Mouse (Mus musculus) c-Kit-positive CD71-positive TER-119-positive erythroid progenitor cells, embryonic 14.5 days (primary cell): ENCODE data around the gene Pard6b.
"Not testable (repeated sequence)": the region's sequence is repeated elsewhere in the genome, so short reads cannot be mapped to it uniquely, and the experiment has no call there.

Experiments
- DNase-seq: peaks from one replicate; pipeline ENCODE4 v3.0.0-alpha.2; 2013; ENCODE audit warnings: low spot score

The Pard6b gene

GRCm38 (mm10) chr2:168101805-168102204, 21.0 kb downstream of the Pard6b start:
- no peak for DNase-seq

- no peak for DNase-seq
Measured at GRCm38 (mm10) chr2:168103341-168103740, 22.5 kb downstream of the Pard6b start.

- no peak for DNase-seq
Measured at GRCm38 (mm10) chr2:168104375-168105144, 23.8 kb downstream of the Pard6b start.

GRCm38 (mm10) chr2:168105271-168105670, 24.5 kb downstream of the Pard6b start:
- no peak for DNase-seq

DNA sequence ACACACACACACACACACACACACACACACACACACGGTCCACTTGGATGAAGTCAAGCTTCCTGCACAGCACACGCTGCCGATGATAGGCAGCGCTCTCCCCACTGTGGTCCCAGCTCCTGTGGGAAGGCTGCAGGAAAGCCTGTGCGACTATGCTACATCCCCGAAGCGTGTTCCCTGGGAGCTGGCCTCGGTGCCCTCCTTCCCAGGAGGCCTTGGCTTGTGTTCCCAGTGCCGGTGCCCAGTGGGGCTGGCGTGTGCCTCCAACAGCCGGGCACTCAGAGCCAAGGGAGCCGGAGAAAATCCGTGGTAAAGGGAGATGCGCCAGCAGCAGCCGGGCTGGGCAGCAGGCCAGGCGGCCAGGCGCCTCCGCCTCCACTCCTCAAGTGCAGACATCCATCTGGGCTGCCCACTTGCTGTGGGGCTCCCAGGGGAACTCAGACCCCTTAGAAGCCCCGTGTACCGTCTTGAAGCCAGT, 25.9 kb downstream of the Pard6b start:
- no peak for DNase-seq

- no peak for DNase-seq
Measured at GRCm38 (mm10) chr2:168107356-168107755, 26.6 kb downstream of the Pard6b start.

DNA sequence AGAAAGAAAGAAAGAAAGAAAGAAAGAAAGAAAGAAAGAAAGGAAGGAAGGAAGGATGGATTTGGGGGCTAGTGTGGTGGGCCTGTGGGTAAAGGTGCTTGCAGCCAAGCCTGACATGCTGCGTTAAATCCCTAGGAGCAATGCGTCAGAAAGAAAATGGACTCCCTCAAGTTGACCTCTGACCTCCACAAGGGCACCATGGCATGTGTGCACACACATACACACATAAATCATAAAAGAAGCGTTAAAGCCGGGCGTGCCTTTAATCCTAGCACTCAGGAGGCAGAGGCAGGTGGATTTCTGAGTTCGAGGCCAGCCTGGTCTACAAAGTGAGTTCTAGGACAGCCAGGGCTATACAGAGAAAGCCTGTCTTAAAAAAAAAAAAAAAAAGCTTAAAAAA, 27.1 kb downstream of the Pard6b start:
- DNase-seq, result not testable (repeated sequence)

DNA sequence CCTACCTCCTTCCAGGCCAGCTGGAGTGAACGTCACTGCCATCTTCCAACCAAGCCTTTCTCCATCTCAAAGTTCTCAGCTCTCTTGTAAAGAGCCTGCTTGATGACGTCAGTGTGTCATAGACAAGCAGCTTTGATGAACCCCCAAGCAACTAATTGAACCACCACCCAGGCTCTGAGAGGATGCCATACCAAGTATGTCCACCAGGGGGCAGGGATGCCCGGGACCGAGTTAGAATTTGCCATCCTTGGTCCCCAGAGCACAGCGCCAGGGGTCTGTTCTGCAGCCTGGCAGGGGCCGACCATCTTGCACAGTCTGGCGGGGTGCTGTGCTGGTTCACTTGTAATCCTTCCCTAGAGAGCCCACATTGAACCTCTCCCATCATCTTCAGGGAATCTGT, 31.1 kb downstream of the Pard6b start:
- peak; percentile 58 for DNase-seq

DNA sequence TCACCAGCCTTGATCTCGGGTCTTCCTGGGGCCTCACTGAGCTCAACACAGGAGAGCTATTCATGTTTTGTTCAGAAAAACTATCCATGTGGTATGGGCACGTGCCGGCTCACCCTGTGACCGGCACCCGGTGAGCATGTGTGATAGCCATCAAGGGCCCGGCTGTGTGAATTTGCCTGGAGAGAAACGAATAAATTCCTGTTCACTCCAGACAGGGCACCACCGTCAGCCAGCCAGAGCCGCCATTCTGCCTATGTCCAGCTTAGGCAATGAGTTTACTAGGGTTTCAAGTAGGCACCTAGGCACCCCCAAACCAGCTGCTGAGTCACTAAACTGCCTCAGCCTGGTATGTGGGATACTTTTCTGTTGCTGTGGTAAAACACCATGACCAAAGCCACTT, 32.5 kb downstream of the Pard6b start:
- no peak for DNase-seq

DNA sequence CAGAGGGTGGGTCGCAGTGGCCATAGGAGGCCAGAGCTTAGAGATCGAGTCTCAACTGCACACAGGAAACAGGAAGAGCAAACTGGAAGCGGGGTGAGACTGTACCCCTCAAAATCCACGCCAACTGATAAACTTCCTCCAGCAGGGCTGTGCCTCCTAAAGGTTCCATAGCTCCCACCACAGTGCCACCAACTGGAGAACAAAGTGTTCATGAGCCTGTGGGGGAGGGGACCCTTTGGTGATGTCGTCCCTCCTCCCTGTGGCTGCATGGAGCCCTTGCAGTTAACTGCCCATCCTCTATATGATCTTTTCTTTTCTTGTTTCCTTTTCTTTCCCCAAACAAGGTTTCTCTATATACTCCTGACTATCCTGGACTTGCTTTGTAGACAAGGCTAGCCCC, 32.9 kb downstream of the Pard6b start:
- DNase-seq, result no peak

GRCm38 (mm10) chr2:168114699-168115350, 34.0 kb downstream of the Pard6b start:
- DNase-seq, result peak; percentile 51

GRCm38 (mm10) chr2:168115826-168116225, 35.0 kb downstream of the Pard6b start:
- no peak for DNase-seq

DNA sequence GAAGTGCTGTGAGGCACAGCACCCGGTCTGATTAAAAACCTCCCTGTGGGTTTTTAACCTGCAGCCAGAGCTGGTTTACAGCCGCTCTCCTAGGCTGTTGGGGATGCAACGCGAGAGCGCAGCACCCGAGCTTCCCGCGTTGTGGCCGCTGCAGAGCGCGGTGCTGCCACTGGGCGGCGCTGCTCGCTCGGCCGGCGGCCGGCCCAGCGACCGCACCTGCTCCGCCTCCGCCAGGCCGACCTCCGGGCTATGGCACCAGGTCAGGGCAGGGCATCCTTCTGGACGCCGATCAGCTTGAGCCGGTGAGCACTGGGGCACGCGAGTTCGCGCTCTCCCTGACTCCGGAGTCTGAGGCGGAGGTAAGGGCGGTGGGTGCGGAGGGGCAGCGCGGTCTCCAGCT, 36.3 kb downstream of the Pard6b start:
- DNase-seq, result peak; percentile 56

- no peak for DNase-seq
Measured at GRCm38 (mm10) chr2:168117553-168117952, 36.7 kb downstream of the Pard6b start.

DNA sequence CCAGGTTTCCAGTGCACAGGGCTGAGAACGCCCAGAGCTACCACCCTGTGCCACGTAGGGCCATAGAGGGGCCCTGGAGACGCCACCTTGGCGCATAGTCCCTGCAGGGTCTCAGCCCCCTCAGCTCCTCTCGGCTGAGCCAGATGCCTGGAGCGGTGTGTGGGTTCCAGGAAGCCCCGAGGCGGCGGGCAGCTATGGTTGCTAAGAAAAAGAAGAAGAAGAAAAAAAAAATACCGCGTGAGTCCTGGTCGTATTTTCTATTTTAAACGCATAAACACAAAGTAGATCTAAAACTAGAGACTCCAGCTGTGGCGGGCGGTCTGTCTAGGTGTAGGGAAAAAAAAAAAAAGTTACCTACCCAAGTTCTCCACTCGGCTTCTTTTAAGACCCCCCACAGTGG, 37.2 kb downstream of the Pard6b start:
- no peak for DNase-seq

DNA sequence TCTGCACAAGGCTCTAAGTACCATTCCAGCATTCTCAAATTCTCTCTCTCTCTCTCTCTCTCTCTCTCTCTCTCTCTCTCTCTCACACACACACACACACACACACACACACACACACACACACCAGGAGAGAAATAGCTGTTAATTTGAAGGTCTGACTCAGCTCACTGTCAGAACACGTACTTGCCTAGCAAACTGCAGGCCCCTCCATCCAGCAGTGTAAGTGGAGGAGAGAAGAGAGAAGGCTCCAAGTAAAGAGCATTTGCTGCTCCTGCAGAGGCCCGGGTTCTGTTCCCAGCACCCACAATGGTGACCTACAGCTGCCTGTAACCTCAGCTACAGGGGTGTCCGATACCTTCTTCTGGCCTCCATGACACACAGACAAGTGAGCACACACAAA, 37.7 kb downstream of the Pard6b start:
- no peak for DNase-seq

DNA sequence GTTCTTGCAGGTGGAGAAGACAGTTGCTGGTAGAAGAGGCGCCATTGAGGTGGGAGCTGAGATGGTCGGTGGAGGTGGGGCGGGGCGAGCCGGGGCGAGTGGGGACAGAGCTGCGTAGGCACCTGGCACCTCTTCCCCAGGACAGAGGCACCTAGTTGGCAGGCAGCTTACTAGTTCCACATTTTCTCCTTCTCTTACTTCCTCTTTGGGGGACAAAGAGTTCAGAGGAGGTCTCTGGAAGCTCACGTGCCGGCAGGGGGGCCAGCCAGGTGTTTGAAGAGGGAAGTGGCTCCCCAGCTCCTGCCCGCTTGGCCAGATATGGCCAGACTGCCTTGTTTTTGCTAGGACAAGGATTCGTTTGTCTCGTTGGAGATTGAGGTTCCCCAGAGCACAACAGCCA, 38.3 kb downstream of the Pard6b start:
- DNase-seq, result no peak

DNA sequence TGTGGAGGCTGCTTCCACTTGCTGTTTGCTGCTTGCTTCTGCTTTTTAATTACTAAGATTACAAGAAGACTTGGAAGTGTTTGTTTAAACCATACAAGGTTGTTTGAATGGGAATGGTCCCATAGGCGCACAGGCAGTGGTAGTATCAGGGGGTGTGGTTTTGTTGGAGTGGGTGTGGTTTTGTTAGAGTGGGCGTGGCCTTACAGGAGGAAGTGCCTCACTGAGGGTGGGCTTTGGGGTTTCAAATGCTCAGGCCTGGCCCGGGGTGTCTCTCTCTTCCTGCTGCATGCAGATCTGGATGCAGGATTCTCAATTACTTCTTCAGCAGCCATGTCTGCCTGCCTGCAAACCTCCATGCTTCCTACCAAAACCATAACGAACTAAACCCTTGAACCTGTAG, 40.1 kb downstream of the Pard6b start:
- DNase-seq, result no peak

GRCm38 (mm10) chr2:168123652-168124051, 42.8 kb downstream of the Pard6b start:
- DNase-seq, result no peak

DNA sequence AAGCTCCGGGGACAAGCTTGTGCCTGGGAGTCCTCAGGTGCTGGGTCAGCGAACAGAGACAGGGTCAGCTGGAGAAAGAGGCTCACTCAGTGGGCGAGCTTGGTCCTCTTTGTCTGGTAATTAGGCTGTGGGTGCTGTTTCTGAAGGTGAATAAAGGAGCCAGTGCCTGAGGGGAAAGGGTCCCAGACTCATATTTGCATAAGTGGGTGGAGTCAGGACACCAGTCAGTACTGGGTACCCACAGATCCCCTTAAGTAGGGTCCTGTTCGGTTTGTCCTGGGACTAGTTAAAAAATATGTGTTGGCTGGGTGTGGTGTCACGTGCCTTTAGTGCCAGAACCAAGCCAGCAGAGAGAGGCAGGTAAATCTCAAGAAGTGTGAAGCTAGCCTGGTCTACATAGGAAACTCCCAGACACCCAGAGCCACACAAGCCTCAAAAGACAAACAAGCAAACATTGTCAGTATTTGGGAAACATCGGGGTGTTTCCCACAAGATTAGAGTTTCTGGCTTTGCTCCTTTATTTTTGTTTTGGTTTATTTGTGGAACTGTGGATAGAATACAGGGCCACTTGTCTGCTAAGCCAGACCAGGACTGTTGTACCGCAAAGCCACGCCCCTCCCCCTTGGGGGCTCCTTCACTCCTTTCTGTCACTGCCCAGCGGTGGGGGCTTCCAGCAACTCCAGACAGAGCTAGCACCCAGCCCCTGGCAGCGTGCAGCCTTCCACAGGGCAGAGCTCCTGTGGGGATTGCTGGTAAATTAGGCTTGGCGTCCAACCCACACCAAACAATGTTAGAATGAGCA, 44.7 kb downstream of the Pard6b start:
- no peak for DNase-seq

GRCm38 (mm10) chr2:168127767-168128166, 47.0 kb downstream of the Pard6b start:
- no peak for DNase-seq

GRCm38 (mm10) chr2:168128211-168128859, 47.5 kb downstream of the Pard6b start:
- peak; percentile 77 for DNase-seq
